Mouse (Mus musculus) NIH3T3 (cell line): Measurements from ENCODE around the gene Tmem209.

ENCODE experiments used
- DNase-seq: peaks from one replicate; pipeline ENCODE4 v3.0.0-alpha.2; 2012; ENCODE audit warnings: low read depth

Gene Tmem209

GRCm38 (mm10) chr6:30538240-30538639 lies 28.7 kb upstream of the Tmem209 start:
- DNase-seq, result no peak

GRCm38 (mm10) chr6:30535340-30535739 lies 25.8 kb upstream of the Tmem209 start:
- DNase-seq, result peak; percentile 70

- no peak for DNase-seq
Measured at GRCm38 (mm10) chr6:30528800-30529199, 19.2 kb upstream of the Tmem209 start.

GRCm38 (mm10) chr6:30526586-30527515 lies 17.3 kb upstream of the Tmem209 start:
- DNase-seq, result no peak

GRCm38 (mm10) chr6:30525456-30526332 lies 16.1 kb upstream of the Tmem209 start:
- no peak for DNase-seq

- peak; percentile 19 for DNase-seq
Measured at GRCm38 (mm10) chr6:30520400-30520799, 10.8 kb upstream of the Tmem209 start.

GRCm38 (mm10) chr6:30514242-30514641 lies 4.7 kb upstream of the Tmem209 start:
- no peak for DNase-seq

GRCm38 (mm10) chr6:30510291-30510690 lies 708 bp upstream of the Tmem209 start:
- peak; percentile 34 for DNase-seq

- DNase-seq, result no peak
Measured at GRCm38 (mm10) chr6:30508824-30509223, 759 bp downstream of the Tmem209 start.

- DNase-seq, result no peak
Measured at GRCm38 (mm10) chr6:30499049-30499448, 10.5 kb downstream of the Tmem209 start.

- no peak for DNase-seq
Measured at GRCm38 (mm10) chr6:30486504-30486903, 23.1 kb downstream of the Tmem209 start.

GRCm38 (mm10) chr6:30482908-30483307 lies 26.7 kb downstream of the Tmem209 start:
- no peak for DNase-seq

- DNase-seq, result no peak
Measured at GRCm38 (mm10) chr6:30479418-30479817, 30.2 kb downstream of the Tmem209 start.

GRCm38 (mm10) chr6:30477784-30478183 lies 31.8 kb downstream of the Tmem209 start:
- DNase-seq, result no peak

GRCm38 (mm10) chr6:30477210-30477714 lies 32.3 kb downstream of the Tmem209 start:
- no peak for DNase-seq

- DNase-seq, result no peak
Measured at GRCm38 (mm10) chr6:30476025-30476765, 33.4 kb downstream of the Tmem209 start.

- DNase-seq, result no peak
Measured at GRCm38 (mm10) chr6:30471706-30472105, 37.9 kb downstream of the Tmem209 start.

- DNase-seq, result peak; percentile 68
Measured at GRCm38 (mm10) chr6:30469370-30469769, 40.2 kb downstream of the Tmem209 start.

GRCm38 (mm10) chr6:30468684-30469083 lies 40.9 kb downstream of the Tmem209 start:
- peak; percentile 69 for DNase-seq

- DNase-seq, result no peak
Measured at GRCm38 (mm10) chr6:30468058-30468457, 41.5 kb downstream of the Tmem209 start.

GRCm38 (mm10) chr6:30465586-30465985 lies 44.0 kb downstream of the Tmem209 start:
- DNase-seq, result no peak

GRCm38 (mm10) chr6:30462822-30463221 lies 46.8 kb downstream of the Tmem209 start:
- DNase-seq, result no peak
